Mouse (Mus musculus) liver, adult 2 months (tissue): ENCODE data around the gene Hoxa3.

ENCODE experiments used
- CTCF ChIP-seq: fragments of 200-500 bp; IDR thresholded peaks from 2 replicates; pipeline ENCODE4 v1.5.1; 2011; ENCODE audit warnings: low read depth, low read length, control low read depth
- POLR2A ChIP-seq: fragments of 200-500 bp; IDR thresholded peaks from 2 replicates; pipeline ENCODE4 v1.6.1; 2011; ENCODE audit warnings: low read length, control low read depth; ENCODE audit not compliant: insufficient read depth; ENCODE audit errors: extremely low read depth

- TF ChIP-seq CTCF (no peak), POLR2A (no peak)
These were observed 59.1 kb downstream of the Hoxa3 start for GRCm38 (mm10) chr6:52154044-52154443.
